Mouse (Mus musculus) c-Kit-positive CD71-negative TER-119-negative erythroid progenitor cells, embryonic 14.5 days (primary cell): ENCODE measurements at regions not wholly inside any gene's neighbourhood (a gene's known extent, or its start where the extent isn't known, plus 50 kb on each side); places are given as distances from the start of the nearest gene placed in this dataset.

Source experiments
- DNase-seq: peaks from one replicate; pipeline ENCODE4 v3.0.0-alpha.2; 2013; ENCODE audit warnings: low read depth

DNA sequence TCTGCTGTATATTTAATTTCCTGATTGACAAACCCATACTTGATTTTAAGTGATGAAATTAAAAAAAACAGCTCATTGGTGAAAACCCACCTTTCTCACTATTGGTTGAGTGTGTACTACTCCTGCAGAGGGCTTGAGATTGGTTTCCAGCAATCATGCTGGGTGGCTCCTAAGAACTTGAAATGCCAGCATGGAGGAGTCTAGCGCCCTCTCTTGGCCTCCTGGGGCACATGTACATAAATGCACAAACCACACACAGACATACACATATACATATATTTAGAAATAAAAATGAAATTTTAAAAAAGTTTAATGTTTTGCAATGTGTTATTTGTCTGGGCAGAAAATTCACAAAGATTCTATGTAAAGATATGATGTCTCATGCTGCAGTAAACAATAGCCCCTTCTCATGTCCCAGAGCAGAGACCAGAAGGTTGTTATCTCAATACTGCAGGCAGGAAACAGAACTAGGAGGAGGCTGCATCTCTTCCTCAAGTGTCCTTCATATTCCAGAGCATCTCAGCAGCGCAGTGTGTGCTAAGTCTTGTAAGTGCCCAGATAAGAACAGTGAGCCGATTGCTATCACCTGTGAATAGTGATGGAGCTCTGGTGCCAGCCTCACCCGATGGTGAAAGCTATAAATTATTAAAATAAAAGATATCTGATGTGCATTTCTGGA lies 108.4 kb upstream of the Fbxo11 start:
- DNase-seq = no peak

DNA sequence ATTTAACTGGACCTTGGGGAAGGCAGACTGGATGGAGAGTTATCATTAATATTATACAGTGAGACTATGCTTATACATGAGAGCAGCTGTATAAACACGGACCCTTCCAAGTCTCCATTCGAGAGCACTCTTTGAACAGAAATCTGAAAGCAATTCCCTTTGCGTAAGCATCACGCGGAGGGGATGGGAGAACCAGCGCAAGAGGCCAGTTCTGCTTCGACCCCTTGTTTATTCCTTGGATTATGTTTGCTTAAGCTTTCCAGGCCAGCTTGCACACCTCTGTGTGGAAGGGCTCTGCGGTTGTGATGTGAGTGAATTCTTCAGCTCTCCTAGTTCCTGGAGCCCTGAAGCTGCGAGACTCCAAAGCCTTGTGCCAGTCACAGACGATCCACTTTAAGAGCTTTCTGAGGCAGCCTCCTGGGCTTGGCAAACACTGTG lies 109.2 kb upstream of the Fbxo11 start:
- no peak for DNase-seq

GRCm38 (mm10) chr17:88175951-88176623 lies 111.0 kb upstream of the Fbxo11 start:
- no peak for DNase-seq

- DNase-seq = no peak
Observed at GRCm38 (mm10) chr17:88190735-88191134, 125.6 kb upstream of the Fbxo11 start.

GRCm38 (mm10) chr17:88191444-88191843 lies 126.4 kb upstream of the Fbxo11 start:
- no peak for DNase-seq

GRCm38 (mm10) chr17:88191930-88192807 lies 127.1 kb upstream of the Fbxo11 start:
- no peak for DNase-seq

DNA sequence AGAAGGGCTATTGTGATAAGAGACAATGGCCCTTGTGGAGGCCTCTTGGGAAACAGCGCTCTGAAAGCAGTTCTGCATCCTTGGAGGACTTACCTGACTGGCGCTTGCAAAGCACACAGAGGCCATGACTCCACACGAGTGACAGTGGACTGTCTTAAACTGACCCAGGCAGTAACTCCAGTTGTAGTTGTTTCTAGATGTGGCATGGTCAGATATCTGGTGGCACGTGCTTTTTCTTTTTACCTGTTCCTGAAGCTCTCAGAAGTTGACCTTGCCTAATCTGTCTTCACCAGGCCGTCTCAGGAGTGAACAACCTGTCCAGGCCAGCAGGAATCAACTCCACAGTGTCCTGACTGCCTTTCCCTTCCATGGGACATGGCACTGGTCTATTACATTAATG lies 129.6 kb upstream of the Fbxo11 start:
- DNase-seq = no peak

DNA sequence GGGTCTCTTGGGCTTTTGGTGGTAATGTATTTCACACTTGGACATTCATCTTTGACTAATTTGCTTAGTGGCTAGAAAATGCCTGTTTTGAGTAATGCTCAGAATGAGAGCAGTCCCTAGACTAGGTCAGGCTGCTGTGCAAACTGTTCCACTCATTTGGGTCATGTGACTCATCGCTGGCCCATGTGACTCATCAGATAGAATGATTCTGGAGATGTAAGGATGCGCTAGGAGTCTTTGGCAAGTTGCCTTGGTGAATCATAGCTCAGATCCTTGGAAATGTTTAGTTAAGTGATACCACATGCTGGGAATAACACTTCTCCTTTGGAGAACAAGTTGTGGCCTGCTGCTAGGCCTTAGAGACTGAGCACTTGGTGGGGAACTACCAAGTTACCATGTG lies 130.2 kb upstream of the Fbxo11 start:
- DNase-seq = no peak

- no peak for DNase-seq
Observed at GRCm38 (mm10) chr17:88195893-88196292, 130.8 kb upstream of the Fbxo11 start.

DNA sequence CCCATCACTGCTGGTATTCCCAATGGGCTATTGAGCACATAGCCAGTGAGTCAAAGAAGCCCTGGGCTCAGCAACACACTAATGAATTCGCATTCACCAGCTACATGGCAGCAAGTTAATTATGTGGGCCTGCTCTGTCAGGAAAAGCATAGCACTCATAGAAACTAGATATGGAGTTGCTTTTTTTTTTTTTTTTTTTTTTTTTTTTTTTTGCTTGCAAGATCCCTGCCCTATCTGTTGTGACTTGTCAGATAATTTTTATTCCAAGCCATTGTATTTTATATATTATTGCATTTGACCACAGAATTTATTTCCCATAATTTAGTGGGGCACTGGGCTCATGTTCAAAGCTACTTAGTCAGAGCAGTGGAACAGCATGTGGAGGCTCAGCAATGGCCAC lies 131.2 kb upstream of the Fbxo11 start:
- no peak for DNase-seq

GRCm38 (mm10) chr17:88197381-88197780 lies 132.3 kb upstream of the Fbxo11 start:
- DNase-seq = no peak

GRCm38 (mm10) chr17:88201249-88201970 lies 136.3 kb upstream of the Fbxo11 start:
- DNase-seq = no peak

DNA sequence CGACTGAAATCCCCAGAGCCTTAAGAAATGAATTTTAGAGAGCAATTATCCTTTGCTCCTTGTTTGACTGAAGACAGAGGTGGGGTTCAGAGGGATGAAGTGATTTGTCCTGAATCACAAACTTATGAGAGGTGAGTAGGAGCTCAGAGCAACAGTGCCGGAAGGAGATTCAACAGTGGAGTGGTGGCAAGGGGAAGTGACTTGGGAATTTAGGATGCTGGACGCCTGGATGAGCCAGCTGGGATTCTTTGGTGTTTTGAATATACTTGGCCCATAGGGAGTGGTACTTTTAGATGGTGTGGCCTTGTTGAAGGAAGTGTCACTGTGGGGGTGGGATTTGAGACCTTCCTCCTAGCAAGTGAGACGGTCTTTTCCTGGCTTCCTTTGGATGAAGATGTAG lies 137.1 kb upstream of the Fbxo11 start:
- no peak for DNase-seq

- no peak for DNase-seq
Observed at GRCm38 (mm10) chr17:88209565-88209964, 144.5 kb upstream of the Fbxo11 start.

DNA sequence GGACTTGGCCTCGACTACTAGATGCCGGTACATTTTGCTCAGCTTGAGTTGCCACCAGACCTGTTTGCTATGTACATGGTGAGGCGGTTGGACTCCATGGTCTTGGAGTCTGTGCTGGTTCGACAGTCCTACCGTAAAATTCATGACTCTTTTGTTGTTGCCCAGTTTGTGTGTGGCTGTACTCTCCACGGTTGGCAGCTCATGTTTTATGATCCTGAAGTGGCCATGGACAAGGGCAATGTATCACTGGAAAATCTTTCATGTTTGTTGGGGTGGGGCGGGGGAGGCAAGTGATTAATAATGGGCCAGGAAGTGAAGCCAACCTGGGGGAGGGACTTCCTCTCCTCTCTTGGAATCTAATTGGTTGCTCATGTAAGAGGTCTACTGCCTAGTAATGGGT lies 147.0 kb upstream of the Fbxo11 start:
- DNase-seq = no peak

DNA sequence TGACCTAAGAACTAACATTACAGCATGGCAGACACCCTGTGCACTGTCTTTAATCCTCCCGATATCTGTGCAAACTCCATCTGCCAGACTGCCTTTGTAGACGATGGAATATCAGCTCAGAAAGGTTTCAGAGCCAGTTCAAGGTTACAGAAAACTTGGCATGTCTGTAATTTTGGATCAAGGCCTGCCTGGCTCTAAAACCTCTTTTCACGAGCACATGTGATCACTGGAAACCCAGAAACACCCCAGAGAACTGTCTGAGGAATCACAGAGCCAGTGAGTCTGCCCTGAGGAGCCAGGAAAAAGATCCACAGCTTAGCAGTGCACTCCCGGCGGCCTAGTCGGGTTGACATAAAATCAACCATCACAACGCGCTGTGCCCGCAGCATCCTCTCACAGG lies 149.7 kb upstream of the Fbxo11 start:
- no peak for DNase-seq

DNA sequence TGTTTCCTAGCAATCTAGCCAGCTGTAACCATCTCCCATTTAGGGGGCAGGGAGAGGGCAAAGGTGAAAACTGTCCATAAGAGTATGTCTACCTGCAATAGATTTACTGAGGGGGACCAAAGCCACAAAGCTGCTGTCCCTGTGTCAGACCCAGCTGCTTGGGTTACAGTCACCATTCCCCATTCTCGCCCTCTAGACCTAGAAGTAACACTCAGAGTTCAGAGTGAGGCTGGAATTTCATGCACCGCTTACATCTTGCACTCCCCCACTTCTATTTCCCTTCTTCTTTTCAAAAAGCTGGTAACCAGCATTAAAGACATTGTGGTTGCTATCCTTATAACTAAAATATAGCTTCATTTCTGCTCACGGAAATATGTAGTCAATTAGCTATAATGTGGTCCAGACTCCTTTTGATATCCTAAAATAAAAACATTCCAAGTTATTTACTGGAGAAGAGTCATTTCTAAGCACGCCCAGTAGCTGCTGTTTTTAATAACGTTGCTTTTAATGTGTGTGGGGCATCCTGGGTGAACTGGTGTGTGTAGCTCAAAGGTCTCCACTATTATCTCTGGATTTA lies 157.4 kb upstream of the Fbxo11 start:
- DNase-seq = no peak

- DNase-seq = no peak
Observed at GRCm38 (mm10) chr17:88240476-88240875, 175.4 kb upstream of the Fbxo11 start.

- no peak for DNase-seq
Observed at GRCm38 (mm10) chr17:88248625-88249024, 183.5 kb upstream of the Fbxo11 start.

- DNase-seq = no peak
Observed at GRCm38 (mm10) chr17:88251949-88252521, 186.9 kb upstream of the Fbxo11 start.
